8 mouse cellular contexts compared by ENCODE assay signal in the genomic region with DNA sequence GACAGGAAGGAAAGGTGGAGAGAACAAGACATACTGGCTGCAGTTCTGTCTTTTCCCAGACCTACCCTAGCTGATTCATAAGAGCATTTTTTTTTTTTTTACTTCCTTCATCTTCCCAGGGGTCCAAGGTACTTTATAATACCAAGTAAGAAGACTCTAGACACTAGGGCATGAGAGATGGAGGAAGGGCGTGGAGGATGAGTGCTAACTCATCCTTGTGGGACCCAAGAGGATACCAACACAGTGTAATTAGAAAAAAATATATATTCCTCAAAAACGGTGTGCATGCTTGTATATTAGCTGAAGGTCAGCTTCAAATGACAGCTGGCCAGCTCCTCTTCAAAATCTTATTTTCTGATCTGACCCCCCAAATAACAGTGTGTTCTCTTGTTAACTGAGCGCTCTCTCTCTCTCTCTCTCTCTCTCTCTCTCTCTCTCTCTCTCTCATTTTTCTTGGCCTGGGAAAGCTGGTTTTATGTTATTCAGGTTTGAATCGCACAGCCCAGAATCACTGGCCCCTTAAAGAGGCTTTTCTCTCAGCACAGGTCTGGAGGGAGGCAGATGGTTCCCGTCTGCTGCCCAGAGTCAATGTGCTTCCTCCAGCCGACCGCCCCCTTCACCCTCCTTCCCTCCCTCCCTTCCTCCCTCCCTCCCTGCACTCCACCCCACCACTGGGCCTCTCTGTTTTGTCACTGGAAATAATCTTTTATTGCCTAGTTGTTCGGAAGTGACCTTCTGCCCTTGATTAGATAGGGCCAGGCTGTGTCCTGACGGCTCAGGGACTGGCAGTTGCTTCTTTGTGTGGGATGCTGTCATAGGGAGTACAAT. TPM values are rescaled to one million over a fixed set of nuclear protein-coding genes. Genes with fewer than 3 reads are reported as not detected.
A peak's percentile ranks its signal among the peaks of the same experiment; 100 is the strongest.
DNase-seq lines count a peak whose midpoint lies in the region; ATAC-seq lines count a peak whose summit lies in the region.

No protein-coding gene starts in this region.

- peaks cover 8% of the 10 kb centered on the region for H3K4me1 ChIP-seq in forebrain, embryonic 13.5 days
- H3K4me1 ChIP-seq in hindbrain, embryonic 12.5 days, result peaks cover 12% of the 10 kb centered on the region
- H3K4me1 ChIP-seq in liver, embryonic 11.5 days (replicated peaks; ENCODE audit: control insufficient read depth, insufficient read depth, low read length), result peaks cover 14% of the 10 kb centered on the region

- no peak overlapping the region for H3K4me2 ChIP-seq in forebrain, embryonic 13.5 days
- no peak overlapping the region for H3K4me2 ChIP-seq in hindbrain, embryonic 12.5 days (replicated peaks)
- H3K4me2 ChIP-seq in liver, embryonic 11.5 days, result peak overlapping the region; percentile 21

- H3K4me3 ChIP-seq in forebrain, embryonic 13.5 days, result no peak overlapping the region
- no peak overlapping the region for H3K4me3 ChIP-seq in hindbrain, embryonic 12.5 days
- no peak overlapping the region for H3K4me3 ChIP-seq in liver, embryonic 11.5 days (ENCODE audit: low read depth, low read length)

- peak; percentile 69 to 71 for DNase-seq in cerebellum, postnatal 10 days
- DNase-seq in cerebellum, postnatal 25 days, result no peak
- DNase-seq in liver, embryonic 11.5 days (ENCODE audit: low spot score), result no peak
- peak; percentile 95 for DNase-seq in retina, postnatal 1 day
- DNase-seq in right cerebral cortex, adult 2 months (ENCODE audit: low spot score in 2 of 2), result no peak
- DNase-seq in frontal cortex, postnatal 14 days (ENCODE audit: low spot score in 2 of 2), result no peak

- H3K27me3 ChIP-seq in forebrain, embryonic 13.5 days, result no peaks in the 10 kb centered on the region
- peaks cover 23% of the 10 kb centered on the region for H3K27me3 ChIP-seq in hindbrain, embryonic 12.5 days
- H3K27me3 ChIP-seq in liver, embryonic 11.5 days (replicated peaks; ENCODE audit: control insufficient read depth, insufficient read depth, low read length), result no peaks in the 10 kb centered on the region

- no peak overlapping the region for H3K9ac ChIP-seq in forebrain, embryonic 13.5 days
- 0 out of 2 replicates have a peak overlapping the region, but pooled peaks have one; percentile 35 for H3K9ac ChIP-seq in hindbrain, embryonic 12.5 days
- no peak overlapping the region for H3K9ac ChIP-seq in liver, embryonic 11.5 days (ENCODE audit: low read depth, low read length)

- peak; percentile 77 for ATAC-seq in forebrain, embryonic 13.5 days
- ATAC-seq in hindbrain, embryonic 12.5 days (ENCODE audit: low FRiP score), result peak; percentile 96
- peak; percentile 77 for ATAC-seq in liver, embryonic 11.5 days (replicated peaks; ENCODE audit: low FRiP score)

- H3K9me3 ChIP-seq in forebrain, embryonic 13.5 days (replicated peaks), result peaks cover 14% of the 10 kb centered on the region
- H3K9me3 ChIP-seq in hindbrain, embryonic 12.5 days (replicated peaks), result peaks cover 14% of the 10 kb centered on the region; the same call in 1 of the 2 replicates
- peaks cover 2% of the 10 kb centered on the region; the same call in 1 of the 2 replicates for H3K9me3 ChIP-seq in liver, embryonic 11.5 days (ENCODE audit: control insufficient read depth, low read length)

- no peaks in the 10 kb centered on the region for H3K36me3 ChIP-seq in forebrain, embryonic 13.5 days (ENCODE audit: poor library complexity, severe bottlenecking)
- H3K36me3 ChIP-seq in hindbrain, embryonic 12.5 days, result no peaks in the 10 kb centered on the region
- H3K36me3 ChIP-seq in liver, embryonic 11.5 days (ENCODE audit: control insufficient read depth, insufficient read depth, low read length), result no peaks in the 10 kb centered on the region

- WGBS in forebrain, embryonic 13.5 days, result 11% methylated on average over 9 of the region's 9 CpGs
- 12% methylated on average over 9 of the region's 9 CpGs for WGBS in hindbrain, embryonic 12.5 days
- WGBS in liver, embryonic 11.5 days, result 16% methylated on average over 9 of the region's 9 CpGs

- H3K27ac ChIP-seq in forebrain, embryonic 13.5 days, result peak overlapping the region; percentile 25; the same call in 1 of the 2 replicates
- H3K27ac ChIP-seq in hindbrain, embryonic 12.5 days, result peak overlapping the region; percentile 58; the same call in 1 of the 2 replicates
- H3K27ac ChIP-seq in liver, embryonic 11.5 days (ENCODE audit: low read depth, low read length), result no peak overlapping the region

RNA-seq across cellular contexts. Expression of a gene that starts 26.8 kb away (rescaled TPM):
- 6.1 and 9.8 TPM in 2 replicates for polyA plus RNA-seq in forebrain, embryonic 13.5 days (2015; fragmentation: Nextera tagmentation; extraction: Ambion mirVana)
- polyA plus RNA-seq in hindbrain, embryonic 12.5 days (2016; fragmentation: Nextera tagmentation; extraction: Ambion mirVana), result 6.9 and 7.1 TPM in 2 replicates
- polyA plus RNA-seq in liver, embryonic 11.5 days (2014; fragmentation: Nextera tagmentation; extraction: Ambion mirVana), result 6.2 and 8.0 TPM in 2 replicates

RNA-seq across cellular contexts. Expression of a gene that starts 57.8 kb away (rescaled TPM):
- polyA plus RNA-seq in forebrain, embryonic 13.5 days (2015; fragmentation: Nextera tagmentation; extraction: Ambion mirVana), result 5.2 and 5.3 TPM in 2 replicates
- 3.9 and 4.0 TPM in 2 replicates for polyA plus RNA-seq in hindbrain, embryonic 12.5 days (2016; fragmentation: Nextera tagmentation; extraction: Ambion mirVana)
- 3.7 and 4.8 TPM in 2 replicates for polyA plus RNA-seq in liver, embryonic 11.5 days (2014; fragmentation: Nextera tagmentation; extraction: Ambion mirVana)

Comparison
In these comparisons a context has a peak if more than half of its experiments do, and no peak if none do; other contexts are left out.
1. DNase-seq: peak in cerebellum, postnatal 10 days (2 of 2) and retina, postnatal 1 day (single experiment); none in cerebellum, postnatal 25 days (0 of 2), liver, embryonic 11.5 days (single experiment), right cerebral cortex, adult 2 months (0 of 2) and frontal cortex, postnatal 14 days (0 of 2).
2. Peak in every context shown above with its lines, with median percentiles within 50 percentile points of each other: ATAC-seq.